Mouse (Mus musculus): ENCODE results near the gene Slc16a13. TPM values are rescaled to one million over a fixed set of nuclear protein-coding genes. Genes with fewer than 3 reads are reported as not detected.
"Not testable (repeated sequence)": the region's sequence is repeated elsewhere in the genome, so short reads cannot be mapped to it uniquely, and the experiment has no call there.

The Slc16a13 gene
- polyA plus RNA-seq, 1 experiment, result 8.5 TPM

- H3K4me3 ChIP-seq (ENCODE audit: insufficient read depth, low read length), result no peak overlapping the region
- TF ChIP-seq CTCF (IDR thresholded peaks at IDR 0.05; ENCODE audit: low read depth, low read length), result no peak
- TF ChIP-seq POLR2A (IDR thresholded peaks at IDR 0.05; ENCODE audit: borderline replicate concordance, low read depth, low read length), result no peak
- H3K27ac ChIP-seq (ENCODE audit: insufficient read depth, low read depth, low read length), result no peak overlapping the region
- H3K4me1 ChIP-seq (ENCODE audit: control insufficient read depth, insufficient read depth, low read length), result peaks cover 25% of the 10 kb centered on the region
Measured at GRCm38 (mm10) chr11:70180496-70180895, 40.4 kb downstream of the Slc16a13 start.

GRCm38 (mm10) chr11:70179401-70179800 is 41.5 kb downstream of the Slc16a13 start:
- H3K4me3 ChIP-seq (ENCODE audit: insufficient read depth, low read length), result no peak overlapping the region
- TF ChIP-seq CTCF (IDR thresholded peaks at IDR 0.05; ENCODE audit: low read depth, low read length), result peak; percentile 35; the same call in 1 of the 2 replicates
- TF ChIP-seq POLR2A (IDR thresholded peaks at IDR 0.05; ENCODE audit: borderline replicate concordance, low read depth, low read length), result no peak
- peaks cover 22% of the 10 kb centered on the region for H3K4me1 ChIP-seq (ENCODE audit: control insufficient read depth, insufficient read depth, low read length)
- no peak overlapping the region for H3K27ac ChIP-seq (ENCODE audit: insufficient read depth, low read depth, low read length)

GRCm38 (mm10) chr11:70178756-70179155 is 42.1 kb downstream of the Slc16a13 start:
- H3K4me3 ChIP-seq (ENCODE audit: insufficient read depth, low read length), result no peak overlapping the region
- no peak for TF ChIP-seq POLR2A (IDR thresholded peaks at IDR 0.05; ENCODE audit: borderline replicate concordance, low read depth, low read length)
- no peak for TF ChIP-seq CTCF (IDR thresholded peaks at IDR 0.05; ENCODE audit: low read depth, low read length)
- H3K4me1 ChIP-seq (ENCODE audit: control insufficient read depth, insufficient read depth, low read length), result peaks cover 22% of the 10 kb centered on the region
- H3K27ac ChIP-seq (ENCODE audit: insufficient read depth, low read depth, low read length), result no peak overlapping the region

GRCm38 (mm10) chr11:70178311-70178710 is 42.6 kb downstream of the Slc16a13 start:
- no peak overlapping the region for H3K27ac ChIP-seq (ENCODE audit: insufficient read depth, low read depth, low read length)
- peaks cover 19% of the 10 kb centered on the region for H3K4me1 ChIP-seq (ENCODE audit: control insufficient read depth, insufficient read depth, low read length)
- no peak for TF ChIP-seq CTCF (IDR thresholded peaks at IDR 0.05; ENCODE audit: low read depth, low read length)
- no peak for TF ChIP-seq POLR2A (IDR thresholded peaks at IDR 0.05; ENCODE audit: borderline replicate concordance, low read depth, low read length)
- no peak overlapping the region for H3K4me3 ChIP-seq (ENCODE audit: insufficient read depth, low read length)

GRCm38 (mm10) chr11:70177647-70178046 is 43.2 kb downstream of the Slc16a13 start:
- Histone ChIP-seq H3K4me3 (ENCODE audit: insufficient read depth, low read length) (no peak overlapping the region), H3K27ac (ENCODE audit: insufficient read depth, low read depth, low read length) (no peak overlapping the region), H3K4me1 (ENCODE audit: control insufficient read depth, insufficient read depth, low read length) (peaks cover 12% of the 10 kb centered on the region)
- TF ChIP-seq POLR2A (IDR thresholded peaks at IDR 0.05; ENCODE audit: borderline replicate concordance, low read depth, low read length) (no peak), CTCF (IDR thresholded peaks at IDR 0.05; ENCODE audit: low read depth, low read length) (peak; percentile 51)

GRCm38 (mm10) chr11:70174491-70174890 is 46.4 kb downstream of the Slc16a13 start:
- peaks cover 10% of the 10 kb centered on the region for H3K4me1 ChIP-seq (ENCODE audit: control insufficient read depth, insufficient read depth, low read length)
- H3K27ac ChIP-seq (ENCODE audit: insufficient read depth, low read depth, low read length), result peak overlapping the region; percentile 29
- H3K4me3 ChIP-seq (ENCODE audit: insufficient read depth, low read length), result no peak overlapping the region
- TF ChIP-seq CTCF (IDR thresholded peaks at IDR 0.05; ENCODE audit: low read depth, low read length) (no peak), POLR2A (IDR thresholded peaks at IDR 0.05; ENCODE audit: borderline replicate concordance, low read depth, low read length) (no peak)

GRCm38 (mm10) chr11:70172298-70172697 is 48.6 kb downstream of the Slc16a13 start:
- H3K4me3 ChIP-seq (ENCODE audit: insufficient read depth, low read length), result no peak overlapping the region
- peak; percentile 19; the same call in 1 of the 2 replicates for TF ChIP-seq CTCF (IDR thresholded peaks at IDR 0.05; ENCODE audit: low read depth, low read length)
- TF ChIP-seq POLR2A (IDR thresholded peaks at IDR 0.05; ENCODE audit: borderline replicate concordance, low read depth, low read length), result no peak
- H3K27ac ChIP-seq (ENCODE audit: insufficient read depth, low read depth, low read length), result no peak overlapping the region
- peaks cover 17% of the 10 kb centered on the region for H3K4me1 ChIP-seq (ENCODE audit: control insufficient read depth, insufficient read depth, low read length)

GRCm38 (mm10) chr11:70171847-70172246 is 49.0 kb downstream of the Slc16a13 start:
- Histone ChIP-seq H3K27ac (ENCODE audit: insufficient read depth, low read depth, low read length) (no peak overlapping the region), H3K4me3 (ENCODE audit: insufficient read depth, low read length) (no peak overlapping the region), H3K4me1 (ENCODE audit: control insufficient read depth, insufficient read depth, low read length) (peaks cover 19% of the 10 kb centered on the region)
- TF ChIP-seq POLR2A (IDR thresholded peaks at IDR 0.05; ENCODE audit: borderline replicate concordance, low read depth, low read length) (no peak), CTCF (IDR thresholded peaks at IDR 0.05; ENCODE audit: low read depth, low read length) (0 out of 2 replicates have a peak, but pooled peaks have one; percentile 18)

- TF ChIP-seq POLR2A (IDR thresholded peaks at IDR 0.05; ENCODE audit: borderline replicate concordance, low read depth, low read length) (no peak), CTCF (IDR thresholded peaks at IDR 0.05; ENCODE audit: low read depth, low read length) (no peak)
- H3K4me3 ChIP-seq (ENCODE audit: insufficient read depth, low read length), result no peak overlapping the region
- H3K27ac ChIP-seq (ENCODE audit: insufficient read depth, low read depth, low read length), result no peak overlapping the region
- peaks cover 22% of the 10 kb centered on the region for H3K4me1 ChIP-seq (ENCODE audit: control insufficient read depth, insufficient read depth, low read length)
Measured at GRCm38 (mm10) chr11:70171181-70171580, 49.7 kb downstream of the Slc16a13 start.

GRCm38 (mm10) chr11:70170291-70170690 is 50.6 kb downstream of the Slc16a13 start:
- no peak overlapping the region for H3K4me3 ChIP-seq (ENCODE audit: insufficient read depth, low read length)
- no peak overlapping the region for H3K27ac ChIP-seq (ENCODE audit: insufficient read depth, low read depth, low read length)
- TF ChIP-seq POLR2A (IDR thresholded peaks at IDR 0.05; ENCODE audit: borderline replicate concordance, low read depth, low read length) (no peak), CTCF (IDR thresholded peaks at IDR 0.05; ENCODE audit: low read depth, low read length) (no peak)
- H3K4me1 ChIP-seq (ENCODE audit: control insufficient read depth, insufficient read depth, low read length), result peaks cover 30% of the 10 kb centered on the region

GRCm38 (mm10) chr11:70169471-70169870 is 51.4 kb downstream of the Slc16a13 start:
- H3K4me1 ChIP-seq (ENCODE audit: control insufficient read depth, insufficient read depth, low read length), result peaks cover 30% of the 10 kb centered on the region
- H3K4me3 ChIP-seq (ENCODE audit: insufficient read depth, low read length); H3K27ac ChIP-seq (ENCODE audit: insufficient read depth, low read depth, low read length): not testable (repeated sequence)
